Comparison of ENCODE assay signal across 10 mouse cellular contexts in genomic region chr15:99089069-99089468, GRCm38 (mm10). TPM values are rescaled to one million over a fixed set of nuclear protein-coding genes. Genes with fewer than 3 reads are reported as not detected.
DNase-seq lines count a peak whose midpoint lies in the region; ATAC-seq and TF ChIP-seq lines count a peak whose summit lies in the region.
"Had no signal": no experiment of that assay in that cellular context is flagged by ENCODE, and none has a peak within 500 bp of the region (broad histone marks: within the 10 kb centered on the region; RNA-seq: fewer than 3 reads in every experiment).

No protein-coding gene starts in this region.

- peaks cover 50% of the 10 kb centered on the region for H3K27me3 ChIP-seq in hindbrain, embryonic 16.5 days (replicated peaks; ENCODE audit: control insufficient read depth, insufficient read depth, low read length)
- H3K27me3 ChIP-seq in midbrain, postnatal 0 days (ENCODE audit: insufficient read depth, low read length), result peaks cover 39% of the 10 kb centered on the region

- peak; percentile 37 for DNase-seq in adrenal gland, postnatal 10 days
- DNase-seq in adrenal gland, postnatal 4 days (ENCODE audit: low spot score in 2 of 2), result no peak
- DNase-seq in kidney, postnatal 10 days, result peak; percentile 39
- DNase-seq in kidney, postnatal 25 days, result no peak
- DNase-seq in midbrain, postnatal 0 days (ENCODE audit: low spot score), result no peak
- no peak for DNase-seq in left cerebral cortex, postnatal 36 days (ENCODE audit: low spot score in 2 of 2)
- DNase-seq in thymus, postnatal 14 days, result no peak

- TF ChIP-seq CTCF in midbrain, postnatal 0 days (IDR thresholded peaks at IDR 0.05), result no peak

- H3K4me3 ChIP-seq in hindbrain, embryonic 16.5 days (ENCODE audit: low read length), result no peak overlapping the region
- 0 out of 2 replicates have a peak overlapping the region, but pooled peaks have one; percentile 28 for H3K4me3 ChIP-seq in midbrain, postnatal 0 days (ENCODE audit: low read depth, low read length)

- WGBS in hindbrain, embryonic 16.5 days, result 14% methylated on average over 14 of the region's 14 CpGs
- 18% methylated on average over 14 of the region's 14 CpGs for whole genome bisulfite sequencing in midbrain, postnatal 0 days

- intact Hi-C loops in left cerebral cortex, postnatal 36 days (cut with DNase I), result loop anchor here (5.0 to 10.0 kb wide), 2 partner anchors 42 to 176 kb away; no protein-coding TSS in a partner anchor

- H3K4me2 ChIP-seq in hindbrain, embryonic 16.5 days (ENCODE audit: low read length), result peak overlapping the region; percentile 29
- peak overlapping the region; percentile 48; the same call in 1 of the 2 replicates for H3K4me2 ChIP-seq in midbrain, postnatal 0 days (ENCODE audit: low read depth, low read length, poor library complexity, severe bottlenecking)

- ATAC-seq in hindbrain, embryonic 16.5 days, result no peak
- no peak for ATAC-seq in midbrain, postnatal 0 days (ENCODE audit: low FRiP score)

- peaks cover 12% of the 10 kb centered on the region for H3K4me1 ChIP-seq in hindbrain, embryonic 16.5 days (ENCODE audit: control insufficient read depth, insufficient read depth, low read depth, low read length)
- no peaks in the 10 kb centered on the region for H3K4me1 ChIP-seq in midbrain, postnatal 0 days (ENCODE audit: insufficient read depth, low read length)

- H3K9ac ChIP-seq in hindbrain, embryonic 16.5 days (ENCODE audit: low read depth, low read length), result no peak overlapping the region; the same call in 1 of the 2 replicates
- H3K9ac ChIP-seq in midbrain, postnatal 0 days (replicated peaks; ENCODE audit: low read length, poor library complexity, severe bottlenecking), result no peak overlapping the region

- H3K36me3 ChIP-seq in hindbrain, embryonic 16.5 days (ENCODE audit: control insufficient read depth, insufficient read depth, low read length), result no peaks in the 10 kb centered on the region
- H3K36me3 ChIP-seq in midbrain, postnatal 0 days (ENCODE audit: insufficient read depth, low read length), result no peaks in the 10 kb centered on the region

- H3K27ac ChIP-seq in hindbrain, embryonic 16.5 days (ENCODE audit: low read depth, low read length), result no peak overlapping the region
- H3K27ac ChIP-seq in midbrain, postnatal 0 days (ENCODE audit: low read depth, low read length), result no peak overlapping the region

- H3K9me3 ChIP-seq in hindbrain, embryonic 16.5 days (ENCODE audit: control insufficient read depth, low read length), result no peaks in the 10 kb centered on the region
- no peaks in the 10 kb centered on the region for H3K9me3 ChIP-seq in midbrain, postnatal 0 days (ENCODE audit: low read length)

RNA-seq across cellular contexts. Expression of gene C1ql4, which starts 1.5 kb away (rescaled TPM):
- total RNA-seq in adrenal gland, postnatal 10 days (2021), result under 1 TPM in 1 of 2 experiments, not detected in 1; 0.18 TPM
- total RNA-seq in adrenal gland, postnatal 4 days (2021), result under 1 TPM in 1 of 2 experiments, not detected in 1; 0.20 TPM
- 4.0 and 5.7 TPM in 2 replicates for polyA plus RNA-seq in hindbrain, embryonic 16.5 days (2015; fragmentation: Nextera tagmentation; extraction: Ambion mirVana)
- 17.7 and 21.1 TPM in 2 replicates for total RNA-seq in midbrain, postnatal 0 days (2014; rRNA removed)
- 8.5 and 9.2 TPM in 2 replicates for polyA plus RNA-seq in midbrain, postnatal 0 days (2015; fragmentation: Nextera tagmentation; extraction: Ambion mirVana)
- total RNA-seq in left cerebral cortex, postnatal 36 days (2021), result not detected
- total RNA-seq: liver, adult 2 months had no signal
- polyA plus RNA-seq: frontal cortex, adult 2 months had no signal

RNA-seq across cellular contexts. Expression of gene Dnajc22, which starts 3.9 kb away (rescaled TPM):
- total RNA-seq in adrenal gland, postnatal 10 days (2021), result 10 to 100 TPM; 15.0 to 21.8 TPM
- total RNA-seq in adrenal gland, postnatal 4 days (2021), result 1 to 10 TPM; 3.7 to 6.4 TPM
- polyA plus RNA-seq in hindbrain, embryonic 16.5 days (2015; fragmentation: Nextera tagmentation; extraction: Ambion mirVana), result 0.92 and 1.1 TPM in 2 replicates
- 0.61 and 0.88 TPM in 2 replicates for total RNA-seq in midbrain, postnatal 0 days (2014; rRNA removed)
- 1.3 and 1.6 TPM in 2 replicates for polyA plus RNA-seq in midbrain, postnatal 0 days (2015; fragmentation: Nextera tagmentation; extraction: Ambion mirVana)
- under 1 TPM; 0.25 to 0.27 TPM for total RNA-seq in left cerebral cortex, postnatal 36 days (2021)
- polyA plus RNA-seq: frontal cortex, adult 2 months had no signal

RNA-seq across cellular contexts. Expression of gene Troap, which starts 14.7 kb away (rescaled TPM):
- total RNA-seq in adrenal gland, postnatal 10 days (2021), result 1 to 10 TPM; 8.2 to 9.8 TPM
- total RNA-seq in adrenal gland, postnatal 4 days (2021), result 10 to 100 TPM; 14.5 to 17.1 TPM
- 5.6 and 8.7 TPM in 2 replicates for polyA plus RNA-seq in hindbrain, embryonic 16.5 days (2015; fragmentation: Nextera tagmentation; extraction: Ambion mirVana)
- 1.6 and 4.1 TPM in 2 replicates for total RNA-seq in midbrain, postnatal 0 days (2014; rRNA removed)
- 1.4 and 2.1 TPM in 2 replicates for polyA plus RNA-seq in midbrain, postnatal 0 days (2015; fragmentation: Nextera tagmentation; extraction: Ambion mirVana)
- under 1 TPM in 1 of 2 experiments, not detected in 1; 0.32 TPM for total RNA-seq in left cerebral cortex, postnatal 36 days (2021)
- total RNA-seq: liver, adult 2 months had no signal
- polyA plus RNA-seq: liver, adult 2 months had no signal

RNA-seq across cellular contexts. Expression of gene Prph, which starts 34.1 kb away (rescaled TPM):
- total RNA-seq in adrenal gland, postnatal 10 days (2021), result 10 to 100 TPM; 24.0 to 59.0 TPM
- 10 to 100 TPM; 26.7 to 68.4 TPM for total RNA-seq in adrenal gland, postnatal 4 days (2021)
- 52.8 and 81.8 TPM in 2 replicates for polyA plus RNA-seq in hindbrain, embryonic 16.5 days (2015; fragmentation: Nextera tagmentation; extraction: Ambion mirVana)
- 9.8 and 11.2 TPM in 2 replicates for total RNA-seq in midbrain, postnatal 0 days (2014; rRNA removed)
- polyA plus RNA-seq in midbrain, postnatal 0 days (2015; fragmentation: Nextera tagmentation; extraction: Ambion mirVana), result 8.0 and 9.1 TPM in 2 replicates
- total RNA-seq in left cerebral cortex, postnatal 36 days (2021), result 1 to 10 TPM in 1 of 2 experiments, under 1 TPM in 1; 0.97 to 1.8 TPM

RNA-seq across cellular contexts. Expression of gene Spats2, which starts 36.6 kb away (rescaled TPM):
- 10 to 100 TPM; 19.2 to 21.5 TPM for total RNA-seq in adrenal gland, postnatal 10 days (2021)
- total RNA-seq in adrenal gland, postnatal 4 days (2021), result 10 to 100 TPM; 30.7 to 34.1 TPM
- polyA plus RNA-seq in hindbrain, embryonic 16.5 days (2015; fragmentation: Nextera tagmentation; extraction: Ambion mirVana), result 23.8 and 28.8 TPM in 2 replicates
- total RNA-seq in midbrain, postnatal 0 days (2014; rRNA removed), result 27.8 and 31.8 TPM in 2 replicates
- 17.7 and 19.5 TPM in 2 replicates for polyA plus RNA-seq in midbrain, postnatal 0 days (2015; fragmentation: Nextera tagmentation; extraction: Ambion mirVana)
- 10 to 100 TPM; 35.2 to 37.5 TPM for total RNA-seq in left cerebral cortex, postnatal 36 days (2021)

Comparison
In these comparisons a context has a peak if more than half of its experiments do, and no peak if none do; other contexts are left out.
1. DNase-seq: peak in adrenal gland, postnatal 10 days (single experiment) and kidney, postnatal 10 days (single experiment); none in adrenal gland, postnatal 4 days (0 of 2), kidney, postnatal 25 days (0 of 2), midbrain, postnatal 0 days (single experiment), left cerebral cortex, postnatal 36 days (0 of 2) and thymus, postnatal 14 days (single experiment).
2. RNA of gene C1ql4, which starts 1.5 kb away (total RNA-seq): 17.7 to 21.1 TPM in midbrain, postnatal 0 days; 0.20 TPM in adrenal gland, postnatal 4 days, 0.18 TPM in adrenal gland, postnatal 10 days and not detected in left cerebral cortex, postnatal 36 days; every median in the first group is over 10 times any median in the second.